Mouse (Mus musculus): ENCODE measurements around the gene Gm21454. TPM values are rescaled to one million over a fixed set of nuclear protein-coding genes. Genes with fewer than 3 reads are reported as not detected.
"Not testable (repeated sequence)": the region's sequence is repeated elsewhere in the genome, so short reads cannot be mapped to it uniquely, and the experiment has no call there.

The Gm21454 gene
- not detected in 2 replicates for total RNA-seq (2017)

DNA sequence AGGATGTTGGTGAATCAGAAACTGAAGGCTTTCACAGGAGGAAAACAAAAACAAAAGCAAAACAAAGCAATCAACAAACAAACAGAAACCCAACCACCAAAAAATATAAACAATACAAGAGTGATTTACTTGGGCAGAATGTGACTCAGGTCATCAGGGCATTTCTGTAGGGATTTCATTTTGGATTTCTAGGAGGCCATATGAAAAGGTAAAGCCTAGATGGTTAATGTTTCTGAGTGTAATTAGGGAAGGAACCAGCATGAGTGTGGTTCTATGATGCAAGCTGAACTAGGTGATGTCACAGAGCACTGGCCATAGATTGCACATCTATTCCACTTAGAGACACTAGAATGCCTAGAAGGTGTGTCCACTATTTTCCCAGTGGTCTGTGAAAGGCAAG, at the start of gene Gm21454, which contains the start of gene Gm21440:
Gm21454 (plus strand) TSS at position 352 of the 400 bp plus-strand sequence.
Gm21440 (plus strand) TSS at position 301 of the 400 bp plus-strand sequence.
- ATAC-seq (replicated peaks; ENCODE audit: low read depth, poor library complexity, severe bottlenecking) = not testable (repeated sequence)

DNA sequence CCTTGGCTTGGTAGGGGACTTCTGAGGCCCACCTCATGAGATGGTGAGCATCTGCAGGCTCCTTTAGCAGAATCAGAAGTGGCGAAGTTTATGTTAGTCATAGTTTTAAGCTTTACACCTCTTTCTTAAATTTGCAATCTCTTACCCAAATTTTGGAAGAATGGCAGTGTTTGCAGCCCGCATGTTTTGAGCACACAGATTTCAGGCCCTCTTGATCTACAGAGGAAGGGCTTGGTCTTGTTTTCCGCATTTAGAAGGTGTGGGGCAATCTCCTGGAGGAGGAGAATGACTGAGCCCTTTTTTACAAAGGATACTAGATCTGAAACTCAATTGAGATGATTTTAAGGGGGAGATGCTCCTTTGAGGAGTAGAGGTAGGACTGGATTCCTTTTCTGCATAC, 28.4 kb upstream of the Gm21454 start, which contains the start of gene Gm21828:
Gm21828 (minus strand) TSS at position 101 of the 400 bp plus-strand sequence.
- ATAC-seq (replicated peaks; ENCODE audit: low read depth, poor library complexity, severe bottlenecking) = not testable (repeated sequence)

DNA sequence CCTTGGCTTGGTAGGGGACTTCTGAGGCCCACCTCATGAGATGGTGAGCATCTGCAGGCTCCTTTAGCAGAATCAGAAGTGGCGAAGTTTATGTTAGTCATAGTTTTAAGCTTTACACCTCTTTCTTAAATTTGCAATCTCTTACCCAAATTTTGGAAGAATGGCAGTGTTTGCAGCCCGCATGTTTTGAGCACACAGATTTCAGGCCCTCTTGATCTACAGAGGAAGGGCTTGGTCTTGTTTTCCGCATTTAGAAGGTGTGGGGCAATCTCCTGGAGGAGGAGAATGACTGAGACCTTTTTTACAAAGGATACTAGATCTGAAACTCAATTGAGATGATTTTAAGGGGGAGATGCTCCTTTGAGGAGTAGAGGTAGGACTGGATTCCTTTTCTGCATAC, 96.7 kb downstream of the Gm21454 start, which contains the start of gene Gm21725:
Gm21725 (minus strand) TSS at position 101 of the 400 bp plus-strand sequence.
- not testable (repeated sequence) for ATAC-seq (replicated peaks; ENCODE audit: low read depth, poor library complexity, severe bottlenecking)

Other genes starting within 250 kb of the Gm21454 start
- gene Gm20807, start 209.6 kb upstream of the Gm21454 start, total RNA-seq (2017) = not detected in 2 replicates
- not detected in 2 replicates for gene Gm21891, start 119.0 kb upstream of the Gm21454 start, total RNA-seq (2017)
- gene Gm21425, start 90.5 kb upstream of the Gm21454 start, total RNA-seq (2017) = not detected in 2 replicates
- not detected in 2 replicates for gene Gm21828, start 28.5 kb upstream of the Gm21454 start, total RNA-seq (2017)
- gene Gm21440, start 51 bp upstream of the Gm21454 start, total RNA-seq (2017) = not detected in 2 replicates
- gene Gm21725, start 96.6 kb downstream of the Gm21454 start, total RNA-seq (2017) = not detected in 2 replicates
- not detected in 2 replicates for gene Gm21866, start 213.1 kb downstream of the Gm21454 start, total RNA-seq (2017)
- not detected in 2 replicates for gene Gm20773, start 241.6 kb downstream of the Gm21454 start, total RNA-seq (2017)